30 mouse cellular contexts compared by ENCODE assay signal in genomic region chr14:13790001-13790400, GRCm38 (mm10).
"Had no signal": no experiment of that assay in that cellular context is flagged by ENCODE, and none has a peak within 500 bp of the region (broad histone marks: within the 10 kb centered on the region; RNA-seq: fewer than 3 reads in every experiment).

No protein-coding gene starts in this region.

- H3K4me1 ChIP-seq: heart, embryonic 10.5 days; heart, embryonic 12.5 days; heart, embryonic 13.5 days; heart, embryonic 15.5 days; hindbrain, embryonic 10.5 days; hindbrain, embryonic 12.5 days; hindbrain, embryonic 13.5 days; hindbrain, embryonic 15.5 days; intestine, embryonic 15.5 days; kidney, embryonic 15.5 days had no signal

- H3K27ac ChIP-seq: heart, embryonic 10.5 days; heart, embryonic 13.5 days; heart, embryonic 15.5 days; hindbrain, embryonic 10.5 days; hindbrain, embryonic 12.5 days; hindbrain, embryonic 13.5 days; hindbrain, embryonic 14.5 days; hindbrain, embryonic 15.5 days; hindbrain, postnatal 0 days; intestine, embryonic 15.5 days; kidney, embryonic 15.5 days; kidney, postnatal 0 days; layer of hippocampus, adult 2 months; left cerebral cortex, adult 2 months had no signal

- H3K9me3 ChIP-seq: heart, embryonic 10.5 days; heart, embryonic 12.5 days; heart, embryonic 13.5 days; heart, embryonic 15.5 days; hindbrain, embryonic 10.5 days; hindbrain, embryonic 12.5 days; hindbrain, embryonic 13.5 days; hindbrain, embryonic 15.5 days; intestine, embryonic 15.5 days; kidney, embryonic 15.5 days had no signal

- H3K9ac ChIP-seq: heart, embryonic 12.5 days; heart, embryonic 13.5 days; heart, embryonic 15.5 days; hindbrain, embryonic 12.5 days; hindbrain, embryonic 13.5 days; hindbrain, embryonic 14.5 days; hindbrain, embryonic 15.5 days; intestine, embryonic 15.5 days; kidney, embryonic 15.5 days had no signal

- DNase-seq: heart, postnatal 10 days; heart, postnatal 36 days; heart, postnatal 4 days; kidney, adult 11 months; kidney, adult 18-20 months; kidney, adult 2 months; kidney, adult 8-10 months; kidney, adult 9 months; kidney, postnatal 10 days; kidney, postnatal 14 days; kidney, postnatal 25 days; kidney, postnatal 36 days; kidney, postnatal 4 days; layer of hippocampus, adult 9-11 months; layer of hippocampus, postnatal 36 days had no signal

- H3K4me3 ChIP-seq: heart, embryonic 10.5 days; heart, embryonic 12.5 days; heart, embryonic 13.5 days; heart, embryonic 15.5 days; hindbrain, embryonic 10.5 days; hindbrain, embryonic 12.5 days; hindbrain, embryonic 13.5 days; hindbrain, embryonic 15.5 days; intestine, embryonic 15.5 days; kidney, embryonic 15.5 days; layer of hippocampus, adult 2 months; left cerebral cortex, adult 2 months had no signal

- H3K36me3 ChIP-seq: heart, embryonic 10.5 days; heart, embryonic 12.5 days; heart, embryonic 13.5 days; heart, embryonic 15.5 days; hindbrain, embryonic 10.5 days; hindbrain, embryonic 12.5 days; hindbrain, embryonic 13.5 days; hindbrain, embryonic 15.5 days; intestine, embryonic 15.5 days; kidney, embryonic 15.5 days had no signal
